In the genomic region with DNA sequence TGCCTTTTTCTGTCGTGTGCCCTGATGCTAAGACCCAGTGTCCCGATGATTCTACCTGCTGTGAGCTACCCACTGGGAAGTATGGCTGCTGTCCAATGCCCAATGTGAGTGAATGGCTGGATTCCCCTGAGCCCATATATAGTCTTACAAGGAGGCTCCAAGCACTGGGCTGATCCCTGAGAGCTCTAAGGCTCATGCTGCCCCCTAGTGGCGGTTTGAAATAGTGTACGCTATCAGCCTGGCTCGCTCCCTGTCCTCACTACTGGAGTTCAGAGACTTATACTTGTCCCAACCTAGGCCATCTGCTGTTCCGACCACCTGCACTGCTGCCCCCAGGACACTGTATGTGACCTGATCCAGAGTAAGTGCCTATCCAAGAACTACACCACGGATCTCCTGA, we compare ENCODE assay signal across 7 mouse cellular contexts. TPM values are rescaled to one million over a fixed set of nuclear protein-coding genes. Genes with fewer than 3 reads are reported as not detected.
DNase-seq lines count a peak whose midpoint lies in the region; ATAC-seq and TF ChIP-seq lines count a peak whose summit lies in the region.

No protein-coding gene starts in this region.

- WGBS in kidney, adult 2 months = 11% methylated on average over 7 of the region's 7 CpGs
- WGBS in limb, embryonic 12.5 days = 14% methylated on average over 7 of the region's 7 CpGs

- H3K27me3 ChIP-seq in kidney, adult 2 months (replicated peaks; ENCODE audit: control insufficient read depth, insufficient read depth, low read length) = no peaks in the 10 kb centered on the region
- H3K27me3 ChIP-seq in limb, embryonic 12.5 days = peaks cover 26% of the 10 kb centered on the region

- peak; percentile 87 to 96 for DNase-seq in adrenal gland, adult (ENCODE audit: inconsistent age in 2 of 2, low spot score in 1 of 2)
- peak; percentile 90 to 95 for DNase-seq in cerebellum, postnatal 36 days
- DNase-seq in gastrocnemius, postnatal 10 days = peak; percentile 90
- DNase-seq in kidney, adult 2 months = peak; percentile 88
- peak; percentile 69 to 82 for DNase-seq in monocyte, adult 2 months (ENCODE audit: low read depth in 1 of 2, low spot score in 2 of 2)
- DNase-seq in spleen, postnatal 10 days (ENCODE audit: low spot score in 2 of 2) = peak; percentile 87 to 92

- peak; percentile 91 for TF ChIP-seq CTCF in kidney, adult 2 months (conservative IDR thresholded peaks at IDR 0.05; ENCODE audit: insufficient read depth, insufficient read length, low read depth, low read length)

- ATAC-seq in limb, embryonic 12.5 days (ENCODE audit: insufficient number of reproducible peaks, insufficient read depth, low FRiP score, low TSS enrichment, low read depth) = 0 out of 2 replicates have a peak, but pooled peaks have one; percentile 1

- H3K27ac ChIP-seq in kidney, adult 2 months (ENCODE audit: insufficient read depth, low read depth, low read length) = no peak overlapping the region
- no peak overlapping the region for H3K27ac ChIP-seq in limb, embryonic 12.5 days

- H3K9ac ChIP-seq in limb, embryonic 12.5 days (replicated peaks) = 0 out of 2 replicates have a peak overlapping the region, but pooled peaks have one; percentile 18

- H3K4me2 ChIP-seq in limb, embryonic 12.5 days = no peak overlapping the region

- peaks cover 10% of the 10 kb centered on the region; the same call in 1 of the 2 replicates for H3K4me1 ChIP-seq in kidney, adult 2 months (ENCODE audit: control insufficient read depth, insufficient read depth, low read length)
- peaks cover 46% of the 10 kb centered on the region for H3K4me1 ChIP-seq in limb, embryonic 12.5 days (replicated peaks)

- no peak for TF ChIP-seq POLR2A in kidney, adult 2 months (IDR thresholded peaks at IDR 0.05; ENCODE audit: low read depth, low read length)

- H3K36me3 ChIP-seq in kidney, adult 2 months (ENCODE audit: control insufficient read depth, insufficient read depth, low read length) = no peaks in the 10 kb centered on the region; the same call in 1 of the 2 replicates
- H3K36me3 ChIP-seq in limb, embryonic 12.5 days = peaks cover 61% of the 10 kb centered on the region

- no peaks in the 10 kb centered on the region for H3K9me3 ChIP-seq in limb, embryonic 12.5 days

- no peak overlapping the region for H3K4me3 ChIP-seq in kidney, adult 2 months (ENCODE audit: insufficient read depth, low read depth, low read length)
- no peak overlapping the region for H3K4me3 ChIP-seq in limb, embryonic 12.5 days (replicated peaks)

RNA-seq across cellular contexts. Expression of a gene that starts 4.3 kb away (rescaled TPM):
- 10 to 100 TPM; 81.6 to 93.6 TPM for total RNA-seq in gastrocnemius, postnatal 10 days (2021)
- polyA plus RNA-seq in kidney, adult 2 months (2012; rRNA removed) = 184 and 195 TPM in 2 replicates
- 101 and 106 TPM in 2 replicates for polyA plus RNA-seq in limb, embryonic 12.5 days (2016; fragmentation: Nextera tagmentation; extraction: Ambion mirVana)

RNA-seq across cellular contexts. Expression of a gene that starts 13.1 kb away (rescaled TPM):
- 10 to 100 TPM; 11.7 to 12.3 TPM for total RNA-seq in gastrocnemius, postnatal 10 days (2021)
- polyA plus RNA-seq in kidney, adult 2 months (2012; rRNA removed) = 18.9 and 20.4 TPM in 2 replicates
- polyA plus RNA-seq in limb, embryonic 12.5 days (2016; fragmentation: Nextera tagmentation; extraction: Ambion mirVana) = 9.7 and 10.7 TPM in 2 replicates

RNA-seq across cellular contexts. Expression of a gene that starts 26.7 kb away (rescaled TPM):
- 10 to 100 TPM; 51.7 to 53.5 TPM for total RNA-seq in gastrocnemius, postnatal 10 days (2021)
- polyA plus RNA-seq in kidney, adult 2 months (2012; rRNA removed) = 1,128 and 1,486 TPM in 2 replicates
- 164 and 174 TPM in 2 replicates for polyA plus RNA-seq in limb, embryonic 12.5 days (2016; fragmentation: Nextera tagmentation; extraction: Ambion mirVana)

RNA-seq across cellular contexts. Expression of a gene that starts 35.5 kb away (rescaled TPM):
- total RNA-seq in gastrocnemius, postnatal 10 days (2021) = 1 to 10 TPM; 1.9 to 3.7 TPM
- 14.9 and 16.0 TPM in 2 replicates for polyA plus RNA-seq in kidney, adult 2 months (2012; rRNA removed)
- polyA plus RNA-seq in limb, embryonic 12.5 days (2016; fragmentation: Nextera tagmentation; extraction: Ambion mirVana) = 6.9 and 7.0 TPM in 2 replicates

RNA-seq across cellular contexts. Expression of a gene that starts 41.2 kb away (rescaled TPM):
- total RNA-seq in gastrocnemius, postnatal 10 days (2021) = 1 to 10 TPM in 1 of 2 experiments, under 1 TPM in 1; 0.87 to 1.9 TPM
- polyA plus RNA-seq in kidney, adult 2 months (2012; rRNA removed) = 2.6 and 3.4 TPM in 2 replicates
- polyA plus RNA-seq in limb, embryonic 12.5 days (2016; fragmentation: Nextera tagmentation; extraction: Ambion mirVana) = 1.7 and 2.3 TPM in 2 replicates
